Mouse (Mus musculus) heart, embryonic 12.5 days (tissue): ENCODE data around the gene Tead3. TPM values are rescaled to one million over a fixed set of nuclear protein-coding genes. Genes with fewer than 3 reads are reported as not detected.
"Not testable (repeated sequence)": the region's sequence is repeated elsewhere in the genome, so short reads cannot be mapped to it uniquely, and the experiment has no call there.

ENCODE experiments used
- ATAC-seq: fragments of 200-750 bp; cut with Nextera tagmentation; 2 replicates; pipeline ENCODE4 v1.8.0; 2017; ENCODE audit warnings: moderate TSS enrichment, moderate library complexity; ENCODE audit not compliant: insufficient number of reproducible peaks, low FRiP score
- H3K27ac ChIP-seq: fragments of 300-500 bp; sonication (generic); 2 replicates; pipeline ENCODE4 v1.5.1; 2016; ENCODE audit warnings: mild to moderate bottlenecking, moderate library complexity; ENCODE audit not compliant: poor library complexity, severe bottlenecking
- H3K27me3 ChIP-seq: fragments of 300-500 bp; sonication (generic); replicated peaks from 2 replicates; pipeline ENCODE4 v1.6.1; 2016; ENCODE audit warnings: mild to moderate bottlenecking, moderate library complexity
- H3K36me3 ChIP-seq: fragments of 300-500 bp; sonication (generic); 2 replicates; pipeline ENCODE4 v1.6.1; 2016; ENCODE audit warnings: mild to moderate bottlenecking, moderate library complexity
- H3K4me1 ChIP-seq: fragments of 300-500 bp; sonication (generic); replicated peaks from 2 replicates; pipeline ENCODE4 v1.6.1; 2016; ENCODE audit warnings: mild to moderate bottlenecking
- H3K4me2 ChIP-seq: fragments of 300-500 bp; sonication (generic); 2 replicates; pipeline ENCODE4 v1.6.1; 2016; ENCODE audit warnings: mild to moderate bottlenecking, moderate library complexity
- H3K4me3 ChIP-seq: fragments of 300-500 bp; sonication (generic); 2 replicates; pipeline ENCODE4 v1.5.1; 2016; ENCODE audit warnings: mild to moderate bottlenecking
- H3K9ac ChIP-seq: fragments of 300-500 bp; sonication (generic); 2 replicates; pipeline ENCODE4 v1.6.1; 2016; ENCODE audit warnings: mild to moderate bottlenecking, moderate library complexity
- H3K9me3 ChIP-seq: fragments of 300-500 bp; sonication (generic); replicated peaks from 2 replicates; pipeline ENCODE4 v1.6.1; 2016; ENCODE audit warnings: mild to moderate bottlenecking, moderate library complexity
- WGBS: fragments of 180-500 bp; shearing (Covaris S2); methylation state at CpG from one replicate; pipeline ENCODE4 v1.1.7; 2016; 5-methylcytosine and 5-hydroxymethylcytosine counted together
- polyA plus RNA-seq: library from polyadenylated mRNA; unstranded; fragments of >200 nt; fragmentation: Nextera tagmentation; extraction: Ambion mirVana; gene quantifications from 2 replicates; pipeline ENCODE4 v1.2.1, GENCODE M21; 2016

Tead3 gene
- polyA plus RNA-seq, 1 experiment from 2014 or later = 8.1 TPM

DNA sequence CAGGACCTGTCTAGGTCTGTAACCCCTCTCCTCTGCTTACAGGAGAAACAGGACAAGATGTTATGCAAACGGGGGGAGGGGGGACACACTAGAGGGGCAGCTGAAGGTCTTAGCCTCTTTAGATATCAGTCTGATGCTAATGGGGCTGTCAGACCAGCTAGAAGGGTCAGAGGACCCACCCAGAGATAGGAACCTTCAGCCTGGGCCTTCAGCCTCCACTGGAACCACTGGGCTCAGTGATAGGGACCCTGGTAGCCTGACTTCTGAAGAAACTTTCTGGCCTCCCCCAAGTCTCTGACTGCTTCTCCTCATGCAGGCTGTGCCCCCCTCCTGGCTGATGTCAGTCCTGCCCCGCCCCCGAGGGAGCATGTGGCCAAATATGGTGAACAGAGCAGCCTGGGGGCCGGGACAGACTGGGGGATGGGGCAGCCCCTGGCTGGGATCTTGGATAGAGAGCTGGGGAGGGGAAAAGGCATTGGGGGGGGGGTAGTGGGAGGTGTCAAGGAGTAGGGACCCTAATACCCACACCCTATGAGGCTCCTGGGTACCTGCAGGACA is 6.5 kb downstream of the Tead3 start:
- ATAC-seq = peak; percentile 34; the same call in 1 of the 2 replicates
- Histone ChIP-seq H3K9ac (peak overlapping the region; percentile 65), H3K4me1 (peaks cover 86% of the 10 kb centered on the region), H3K9me3 (no peaks in the 10 kb centered on the region), H3K4me2 (peak overlapping the region; percentile 56), H3K36me3 (peaks cover 11% of the 10 kb centered on the region), H3K27ac (peak overlapping the region; percentile 90), H3K27me3 (no peaks in the 10 kb centered on the region), H3K4me3 (no peak overlapping the region)
- WGBS = 10% methylated on average over 4 of the region's 4 CpGs

DNA sequence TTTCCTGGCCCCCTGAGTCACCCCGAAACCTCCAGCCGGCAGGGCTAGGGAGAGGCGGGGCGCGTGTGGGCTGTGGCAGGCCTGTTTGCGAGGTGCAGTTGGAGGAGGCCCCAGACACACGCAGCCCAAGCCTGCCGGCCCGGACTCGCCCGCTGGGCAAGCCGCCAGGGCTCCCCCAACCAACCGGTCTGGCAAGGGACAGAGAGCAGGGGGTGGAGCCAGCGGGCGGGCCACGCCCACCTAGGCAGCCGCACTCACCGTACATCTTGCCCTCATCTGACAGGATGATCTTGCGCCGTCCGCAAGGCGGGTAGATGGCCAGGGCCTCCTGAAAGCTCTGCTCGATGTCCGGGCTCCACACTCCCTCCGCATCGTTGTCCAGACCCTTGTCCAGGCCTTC is 9.5 kb downstream of the Tead3 start:
- Histone ChIP-seq H3K4me1 (peaks cover 60% of the 10 kb centered on the region), H3K9me3 (no peaks in the 10 kb centered on the region), H3K36me3 (peaks cover 34% of the 10 kb centered on the region), H3K27me3 (no peaks in the 10 kb centered on the region), H3K4me3 (peak overlapping the region; percentile 36), H3K27ac (peak overlapping the region; percentile 83), H3K4me2 (peak overlapping the region; percentile 72), H3K9ac (peak overlapping the region; percentile 69)
- ATAC-seq = peak; percentile 74
- WGBS = 4% methylated on average over 26 of the region's 26 CpGs

DNA sequence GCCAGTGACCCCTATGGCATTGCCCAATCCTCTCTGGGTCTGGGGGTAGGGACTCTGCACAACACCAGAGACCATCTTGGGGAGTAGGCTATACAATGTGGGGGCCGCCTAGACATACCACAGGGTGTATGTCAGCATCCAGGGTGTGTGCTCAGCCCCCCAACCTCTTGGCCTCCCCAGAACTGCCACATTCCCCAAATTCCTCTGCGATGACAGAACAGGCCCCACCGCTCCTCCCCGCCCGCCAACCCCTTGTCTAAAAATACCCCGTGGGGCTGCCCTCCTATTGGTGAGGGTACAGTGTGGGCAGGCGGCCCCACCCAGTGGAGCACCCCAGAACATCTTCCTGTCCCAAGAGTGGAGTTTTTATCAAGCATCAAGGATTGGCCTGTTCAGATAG is 10.0 kb downstream of the Tead3 start:
- Histone ChIP-seq H3K9me3 (no peaks in the 10 kb centered on the region), H3K27ac (peak overlapping the region; percentile 83), H3K4me3 (peak overlapping the region; percentile 36), H3K4me2 (peak overlapping the region; percentile 72), H3K27me3 (no peaks in the 10 kb centered on the region), H3K36me3 (peaks cover 39% of the 10 kb centered on the region), H3K4me1 (peaks cover 55% of the 10 kb centered on the region), H3K9ac (peak overlapping the region; percentile 69)
- ATAC-seq = peak; percentile 36
- WGBS = 45% methylated on average over 7 of the region's 7 CpGs

DNA sequence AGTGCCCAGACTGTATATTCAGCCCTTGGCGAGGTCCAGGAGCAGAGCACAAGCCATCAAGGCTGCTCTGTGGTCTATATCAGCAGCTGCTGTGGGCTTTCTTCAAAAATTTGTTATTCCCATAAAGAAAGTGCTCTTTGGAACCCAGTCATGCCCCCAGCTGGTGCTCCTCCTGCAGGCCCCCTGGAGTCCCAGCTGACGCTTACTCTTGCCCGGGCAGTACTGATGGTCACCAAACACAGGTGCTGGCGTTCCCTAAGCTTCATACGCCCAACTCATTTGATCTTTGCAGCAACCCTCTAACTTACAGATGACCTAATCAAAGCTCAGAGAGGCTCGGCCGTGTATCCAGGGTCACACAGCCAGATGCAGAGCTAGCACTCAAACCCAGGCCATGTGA is 13.1 kb downstream of the Tead3 start:
- Histone ChIP-seq H3K4me1 (peaks cover 45% of the 10 kb centered on the region), H3K4me3 (no peak overlapping the region), H3K27ac (no peak overlapping the region), H3K27me3 (no peaks in the 10 kb centered on the region), H3K36me3 (peaks cover 59% of the 10 kb centered on the region), H3K4me2 (no peak overlapping the region), H3K9ac (no peak overlapping the region), H3K9me3 (no peaks in the 10 kb centered on the region)
- 88% methylated on average over 7 of the region's 7 CpGs for WGBS
- ATAC-seq = no peak

DNA sequence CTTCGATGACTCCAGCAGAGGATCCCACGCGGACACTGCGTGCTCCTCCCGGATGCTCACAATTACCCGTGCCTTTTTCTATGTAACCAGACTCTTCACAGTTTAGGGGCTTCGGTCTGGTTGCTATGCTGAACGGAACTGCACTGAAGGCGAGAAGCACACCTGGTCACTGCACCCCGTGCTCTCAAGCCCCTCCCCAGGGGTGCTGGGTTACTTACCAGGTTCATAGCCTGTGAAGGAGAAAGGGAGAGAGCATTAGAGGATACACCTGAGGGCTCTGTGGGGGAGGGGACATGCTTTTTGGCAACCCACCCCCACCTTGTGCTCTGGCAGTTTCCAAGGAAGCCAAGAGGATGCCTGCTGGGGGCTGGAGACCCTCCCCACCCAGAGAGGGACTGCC is 15.3 kb downstream of the Tead3 start:
- H3K9ac ChIP-seq = no peak overlapping the region
- H3K4me1 ChIP-seq = peaks cover 42% of the 10 kb centered on the region
- H3K36me3 ChIP-seq = peaks cover 80% of the 10 kb centered on the region
- no peak overlapping the region for H3K4me2 ChIP-seq
- ATAC-seq = no peak
- WGBS = 76% methylated on average over 10 of the region's 10 CpGs
- H3K27me3 ChIP-seq = no peaks in the 10 kb centered on the region
- H3K27ac ChIP-seq = no peak overlapping the region
- no peaks in the 10 kb centered on the region for H3K9me3 ChIP-seq
- no peak overlapping the region for H3K4me3 ChIP-seq

DNA sequence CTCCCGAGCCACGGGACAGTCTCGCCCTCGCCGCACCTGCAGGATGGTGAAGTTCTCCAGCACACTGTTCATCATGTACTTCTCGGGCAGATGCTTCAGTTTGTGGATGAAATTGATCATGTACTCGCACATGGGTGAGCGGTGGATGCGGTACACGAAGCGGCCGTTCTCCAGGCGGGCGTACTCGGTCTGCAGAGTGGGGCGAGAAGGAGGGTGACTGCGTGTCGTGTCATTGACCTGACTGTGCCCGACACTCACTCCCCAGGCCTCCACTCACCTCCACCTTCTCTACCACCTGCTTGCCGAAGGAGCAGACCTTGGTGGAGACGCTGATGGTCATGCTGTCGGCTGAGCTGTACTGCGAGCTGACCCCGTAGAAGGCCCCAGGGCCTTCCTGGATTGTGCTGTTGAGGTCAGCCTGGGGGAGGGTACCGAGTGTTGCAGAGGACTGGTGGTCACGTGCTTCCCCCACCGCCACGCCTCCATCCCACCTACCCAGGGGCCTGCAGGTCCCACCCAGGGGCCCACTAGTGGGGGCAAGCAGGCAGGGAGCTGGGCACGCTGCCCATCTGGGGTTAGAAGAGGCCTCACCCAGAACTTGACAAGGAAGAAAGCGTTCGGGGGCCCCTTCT is 17.6 kb downstream of the Tead3 start:
- Histone ChIP-seq H3K4me3 (no peak overlapping the region), H3K36me3 (peaks cover 68% of the 10 kb centered on the region), H3K9ac (peak overlapping the region; percentile 49), H3K4me2 (peak overlapping the region; percentile 22), H3K9me3 (no peaks in the 10 kb centered on the region), H3K27ac (peak overlapping the region; percentile 48), H3K27me3 (no peaks in the 10 kb centered on the region), H3K4me1 (peaks cover 47% of the 10 kb centered on the region)
- ATAC-seq = no peak
- 56% methylated on average over 31 of the region's 31 CpGs for WGBS

DNA sequence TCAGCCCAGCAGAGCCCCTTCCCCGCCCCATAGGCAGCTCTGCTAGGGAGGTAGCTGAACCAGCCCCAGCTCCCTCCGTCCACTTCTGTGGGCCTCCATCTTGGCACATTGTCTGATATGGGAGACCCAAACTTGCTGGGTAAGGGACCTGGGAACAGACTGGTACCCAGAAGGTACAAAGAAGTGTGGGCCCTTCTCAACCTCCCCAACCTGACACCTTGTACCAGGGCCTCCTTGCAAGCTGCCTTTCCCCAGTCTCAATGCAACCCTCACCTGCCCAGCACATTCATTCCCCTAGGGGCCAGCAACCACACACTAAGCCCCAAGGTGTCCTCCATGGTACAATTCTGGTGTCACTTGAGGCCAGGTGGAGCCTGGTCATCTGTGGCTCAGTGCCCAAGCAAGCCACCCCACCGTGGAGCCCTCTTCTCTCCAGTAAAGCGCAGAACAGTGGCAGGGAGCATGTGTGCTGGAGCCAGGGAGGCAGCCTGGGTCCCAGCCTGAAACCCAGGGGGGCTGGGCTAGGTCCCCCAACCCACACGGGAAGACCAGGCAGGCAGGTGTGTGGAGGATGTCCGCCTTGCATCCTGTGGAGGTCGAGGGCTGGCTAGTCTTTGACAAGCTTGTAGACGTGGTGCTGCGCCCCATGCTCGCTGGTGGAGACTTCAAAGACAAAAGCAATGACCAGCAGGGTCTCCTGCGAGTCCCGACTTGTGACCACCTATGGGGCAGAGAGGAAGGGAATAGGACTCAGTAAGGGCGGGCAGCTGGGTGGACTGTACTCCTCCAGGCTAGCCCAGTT is 18.3 kb downstream of the Tead3 start:
- Histone ChIP-seq H3K4me3 (no peak overlapping the region), H3K9me3 (no peaks in the 10 kb centered on the region), H3K4me1 (peaks cover 54% of the 10 kb centered on the region), H3K9ac (peak overlapping the region; percentile 49), H3K27ac (peak overlapping the region; percentile 48; the same call in 1 of the 2 replicates), H3K36me3 (peaks cover 61% of the 10 kb centered on the region), H3K27me3 (no peaks in the 10 kb centered on the region), H3K4me2 (peak overlapping the region; percentile 22; the same call in 1 of the 2 replicates)
- 55% methylated on average over 13 of the region's 13 CpGs for WGBS
- ATAC-seq = no peak

DNA sequence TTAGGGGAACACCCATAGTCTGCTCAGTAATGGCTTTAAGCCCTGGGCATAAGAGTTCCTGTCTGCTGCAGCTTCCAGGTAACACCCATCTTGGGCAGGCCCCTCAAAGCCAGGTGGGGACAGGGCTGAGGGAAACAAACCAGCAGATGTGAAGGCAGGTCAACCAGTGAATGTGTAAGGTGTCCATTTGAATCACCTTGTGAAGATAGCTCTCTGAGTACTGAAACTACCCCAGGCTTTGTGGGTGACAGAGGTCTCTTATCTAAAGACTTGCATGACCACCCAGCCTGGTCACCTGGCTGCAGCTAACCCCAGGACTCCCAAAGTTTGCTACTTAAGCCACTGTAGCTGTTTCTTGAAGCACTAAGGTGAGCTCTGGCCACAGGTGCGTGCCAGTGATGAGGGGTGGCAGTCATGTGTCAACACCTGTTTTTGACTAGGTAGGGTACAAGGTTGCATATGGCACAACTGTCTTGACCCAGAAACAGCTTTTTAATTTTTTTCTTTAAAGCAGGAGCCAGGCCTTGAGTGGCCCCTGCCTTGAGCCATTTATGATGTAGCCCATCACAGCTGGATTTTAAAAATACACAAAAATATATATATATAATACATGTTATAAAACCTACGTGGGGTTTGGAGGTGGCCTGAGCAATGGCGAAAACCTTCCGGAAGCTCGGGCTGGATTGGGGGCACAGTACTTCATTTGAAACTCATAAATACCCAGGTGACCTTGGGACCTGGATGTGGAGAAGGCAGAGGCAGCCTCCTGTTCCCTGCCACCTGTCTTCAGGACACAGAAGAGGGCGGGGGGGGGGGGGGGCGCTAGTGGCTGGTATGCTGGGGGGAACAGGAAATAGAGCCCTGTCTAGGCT is 19.1 kb downstream of the Tead3 start:
- H3K27me3 ChIP-seq = no peaks in the 10 kb centered on the region
- peaks cover 59% of the 10 kb centered on the region for H3K36me3 ChIP-seq
- H3K9me3 ChIP-seq = no peaks in the 10 kb centered on the region
- H3K4me3 ChIP-seq = no peak overlapping the region
- 32% methylated on average over 7 of the region's 7 CpGs for WGBS
- 0 out of 2 replicates have a peak overlapping the region, but pooled peaks have one; percentile 15 for H3K9ac ChIP-seq
- no peak for ATAC-seq
- peak overlapping the region; percentile 48; the same call in 1 of the 2 replicates for H3K27ac ChIP-seq
- peaks cover 56% of the 10 kb centered on the region for H3K4me1 ChIP-seq
- H3K4me2 ChIP-seq = no peak overlapping the region

DNA sequence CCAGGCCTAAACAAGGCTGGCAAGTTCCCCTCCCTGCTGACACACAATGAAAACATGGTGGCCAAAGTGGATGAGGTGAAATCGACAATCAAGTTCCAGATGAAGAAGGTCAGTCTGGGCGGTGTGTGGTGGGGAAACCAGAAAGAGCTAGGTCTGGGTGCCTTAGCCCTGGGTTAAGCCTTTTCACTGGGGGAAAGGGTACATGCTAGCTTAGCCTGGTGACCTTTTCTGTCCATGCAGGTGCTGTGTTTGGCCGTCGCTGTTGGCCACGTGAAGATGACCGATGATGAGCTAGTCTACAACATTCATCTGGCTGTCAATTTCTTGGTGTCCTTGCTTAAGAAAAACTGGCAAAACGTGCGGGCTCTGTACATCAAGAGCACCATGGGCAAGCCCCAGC is 20.0 kb downstream of the Tead3 start:
- H3K4me2 ChIP-seq = peak overlapping the region; percentile 30; the same call in 1 of the 2 replicates

DNA sequence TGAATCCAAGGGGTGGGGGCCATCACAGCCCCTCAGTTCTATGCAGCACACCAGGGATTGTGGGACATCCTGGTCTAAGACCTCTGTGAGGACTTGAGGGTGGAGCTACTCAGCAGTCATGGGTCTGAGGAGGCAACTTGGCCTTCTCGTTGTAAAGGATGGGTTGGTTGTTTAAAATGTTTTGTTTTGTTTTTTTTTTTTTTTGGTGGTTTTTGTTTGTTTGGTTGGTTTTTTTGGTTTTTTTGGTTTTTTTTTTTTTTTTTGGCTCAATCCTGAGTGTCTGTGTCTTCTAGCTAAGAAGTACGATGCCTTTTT is 20.4 kb downstream of the Tead3 start:
- 51% methylated on average over 2 of the region's 2 CpGs for WGBS
- H3K9ac ChIP-seq = peak overlapping the region; percentile 100
- H3K4me2 ChIP-seq = peak overlapping the region; percentile 83
- peaks cover 56% of the 10 kb centered on the region for H3K4me1 ChIP-seq
- no peaks in the 10 kb centered on the region for H3K27me3 ChIP-seq
- H3K36me3 ChIP-seq = peaks cover 58% of the 10 kb centered on the region
- no peak overlapping the region for H3K27ac ChIP-seq
- ATAC-seq = no peak
- H3K9me3 ChIP-seq = no peaks in the 10 kb centered on the region
- peak overlapping the region; percentile 98 for H3K4me3 ChIP-seq

More for the DNA sequence above, 20.0 kb downstream of the Tead3 start:
- H3K9ac ChIP-seq, H3K27ac ChIP-seq, H3K4me3 ChIP-seq, H3K27me3 ChIP-seq, H3K9me3 ChIP-seq, ATAC-seq: not testable (repeated sequence)
- peaks cover 61% of the 10 kb centered on the region for H3K36me3 ChIP-seq
- 68% methylated on average over 8 of the region's 8 CpGs for WGBS
- H3K4me1 ChIP-seq = peaks cover 56% of the 10 kb centered on the region
